Mouse (Mus musculus): ENCODE data around the gene Gm17334.

DNA sequence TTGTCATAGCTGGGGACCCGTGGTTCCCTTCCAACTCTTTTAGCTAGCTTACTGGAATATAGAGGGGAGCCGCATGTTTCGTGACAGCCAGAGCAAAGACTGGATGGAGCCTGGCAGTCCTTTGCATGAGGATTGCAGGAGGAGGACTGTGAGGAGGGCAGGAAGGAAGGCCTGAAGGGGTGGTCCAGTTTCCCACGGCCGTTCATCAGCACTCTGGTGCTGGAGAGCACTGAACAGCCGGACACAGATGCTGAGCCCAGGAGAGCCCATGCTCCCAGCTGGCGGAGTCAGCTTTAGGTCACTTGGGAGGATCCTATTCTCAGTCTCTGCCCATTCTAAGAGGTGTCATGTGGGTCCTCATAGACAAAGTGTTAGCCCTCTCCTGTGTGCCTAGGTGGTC is 9.0 kb upstream of the Gm17334 start:
- no peak for TF ChIP-seq CTCF (IDR thresholded peaks at IDR 0.05 in 2 of 3, conservative IDR thresholded peaks at IDR 0.05 in 1 of 3; ENCODE audit: control insufficient read depth in 1 of 3, insufficient read depth in 1 of 3, low read depth in 2 of 3, low read length in 3 of 3, poor library complexity in 1 of 3, severe bottlenecking in 1 of 3)
- TF ChIP-seq TAL1 (IDR thresholded peaks at IDR 0.05; ENCODE audit: low read length), result no peak
- TF ChIP-seq MAZ (IDR thresholded peaks at IDR 0.05; ENCODE audit: low read depth, low read length), result no peak
- no peak for TF ChIP-seq MAFK (IDR thresholded peaks at IDR 0.05; ENCODE audit: borderline replicate concordance, low read depth, low read length)
- TF ChIP-seq KAT2A (conservative IDR thresholded peaks at IDR 0.05; ENCODE audit: low read depth, low read length), result no peak

All from MEL (cell line).